Mouse (Mus musculus) cerebellum, adult 9-11 months (tissue): ENCODE results near the gene 1700029I15Rik.

Source experiments
- DNase-seq: peaks from one replicate; pipeline ENCODE4 v3.0.0; 2022

1700029I15Rik gene

DNA sequence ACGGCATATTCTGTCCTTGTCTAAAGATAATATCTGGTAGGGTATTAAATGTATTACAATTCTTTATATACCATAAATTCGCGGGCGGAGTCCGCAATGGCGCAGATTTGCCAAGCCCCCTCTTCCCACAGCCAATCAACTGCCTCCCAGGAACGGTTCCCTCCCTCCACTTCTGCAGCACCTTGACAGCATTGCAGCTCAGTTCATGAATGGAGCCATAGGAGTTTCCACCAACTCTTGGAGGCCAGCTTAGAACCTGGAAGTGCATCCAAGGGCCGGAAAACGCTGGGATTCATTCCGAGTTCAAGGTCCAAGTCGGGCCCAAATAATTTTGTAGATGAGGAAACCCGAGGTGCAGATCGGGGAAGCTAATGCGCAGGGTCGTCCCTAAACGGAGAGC is 7.8 kb upstream of the 1700029I15Rik start, which contains the start of the genes Pex16 and Large2:
Gene Pex16 (plus strand): TSS at position 163 of the 400 bp plus-strand sequence.
Gene Large2 (minus strand): TSS at position 356 of the 400 bp plus-strand sequence.
- DNase-seq, result peak; percentile 75

DNA sequence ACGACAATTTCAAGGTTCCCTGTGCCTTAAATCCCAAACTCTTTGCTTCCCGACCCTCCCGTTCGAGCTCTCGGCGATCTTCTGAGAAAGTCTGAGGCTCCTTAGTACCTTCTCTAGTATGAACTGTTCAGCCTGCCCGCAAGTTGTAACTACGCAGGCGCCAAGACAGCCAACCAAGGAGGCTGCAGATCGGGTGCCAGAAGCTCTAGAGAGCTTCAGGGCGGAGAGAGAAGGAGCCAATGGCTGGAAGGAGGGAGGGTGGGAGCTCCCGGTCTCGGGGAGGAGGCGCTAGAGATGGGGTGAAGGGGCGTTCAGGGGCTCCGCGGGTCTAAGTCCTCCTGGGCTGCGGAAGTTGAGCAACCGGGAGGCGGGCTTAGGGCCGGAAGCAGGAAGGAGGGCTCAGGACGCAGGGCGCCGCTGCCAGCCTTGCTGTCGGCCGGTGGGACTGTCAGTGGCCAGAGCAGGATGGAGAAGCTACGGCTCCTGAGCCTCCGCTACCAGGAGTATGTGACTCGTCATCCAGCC is 7.2 kb upstream of the 1700029I15Rik start:
- peak; percentile 98 for DNase-seq

DNA sequence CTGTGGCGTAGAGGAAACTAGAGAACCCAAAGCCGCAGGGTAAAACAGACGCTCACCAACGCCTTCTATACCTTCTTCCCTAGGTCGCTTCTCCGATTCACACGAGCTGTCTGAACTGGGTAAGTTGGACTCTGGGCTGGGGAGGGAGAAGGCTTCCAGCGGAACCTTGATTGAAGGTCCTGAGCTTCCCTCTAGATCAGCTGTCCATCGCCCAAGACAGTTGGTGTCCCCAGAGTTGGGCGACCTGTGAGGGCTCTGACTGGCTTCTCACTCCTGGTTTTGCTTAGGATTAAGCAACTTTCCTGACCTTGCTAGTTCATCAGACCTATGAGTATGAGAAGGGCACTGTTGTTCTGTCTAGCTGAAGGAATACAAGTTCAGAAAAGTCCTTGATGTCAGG is 6.5 kb upstream of the 1700029I15Rik start:
- DNase-seq, result no peak

DNA sequence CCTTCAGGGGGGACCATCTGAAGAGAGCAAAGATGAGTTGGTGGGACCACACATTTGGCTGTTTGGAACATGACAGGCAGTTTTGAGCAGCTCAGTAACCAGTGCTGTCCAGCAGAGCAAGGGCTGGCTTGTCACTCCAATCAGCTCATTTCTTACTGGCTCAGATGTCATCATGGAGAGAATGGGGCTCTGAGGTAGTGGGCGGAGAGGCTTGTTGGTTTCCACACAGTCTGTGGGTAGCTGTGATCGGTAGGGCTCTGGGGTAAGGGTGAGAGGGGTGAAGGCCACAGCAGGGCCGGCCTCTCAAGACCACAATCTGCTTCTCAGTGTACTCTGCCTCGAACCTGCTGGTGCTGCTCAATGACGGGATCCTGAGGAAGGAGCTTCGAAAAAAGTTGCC is 6.0 kb upstream of the 1700029I15Rik start:
- DNase-seq, result peak; percentile 52

DNA sequence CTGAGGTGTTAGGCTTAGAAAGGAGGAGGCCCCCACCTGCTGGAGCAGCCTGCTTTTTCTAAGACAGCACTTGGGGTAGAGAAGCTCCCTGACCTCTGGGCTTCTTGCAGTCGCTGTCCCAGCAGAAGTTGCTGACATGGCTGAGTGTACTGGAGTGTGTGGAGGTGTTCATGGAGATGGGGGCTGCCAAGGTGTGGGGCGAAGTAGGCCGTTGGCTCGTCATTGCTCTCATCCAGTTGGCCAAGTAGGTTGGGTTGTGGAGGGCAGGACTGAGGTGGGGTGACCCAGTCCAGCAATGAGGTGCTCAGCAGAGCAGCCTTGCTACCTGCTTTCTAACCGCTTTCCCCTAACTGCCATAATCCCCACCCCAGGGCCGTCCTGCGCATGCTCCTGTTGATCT is 5.0 kb upstream of the 1700029I15Rik start:
- DNase-seq, result peak; percentile 51

DNA sequence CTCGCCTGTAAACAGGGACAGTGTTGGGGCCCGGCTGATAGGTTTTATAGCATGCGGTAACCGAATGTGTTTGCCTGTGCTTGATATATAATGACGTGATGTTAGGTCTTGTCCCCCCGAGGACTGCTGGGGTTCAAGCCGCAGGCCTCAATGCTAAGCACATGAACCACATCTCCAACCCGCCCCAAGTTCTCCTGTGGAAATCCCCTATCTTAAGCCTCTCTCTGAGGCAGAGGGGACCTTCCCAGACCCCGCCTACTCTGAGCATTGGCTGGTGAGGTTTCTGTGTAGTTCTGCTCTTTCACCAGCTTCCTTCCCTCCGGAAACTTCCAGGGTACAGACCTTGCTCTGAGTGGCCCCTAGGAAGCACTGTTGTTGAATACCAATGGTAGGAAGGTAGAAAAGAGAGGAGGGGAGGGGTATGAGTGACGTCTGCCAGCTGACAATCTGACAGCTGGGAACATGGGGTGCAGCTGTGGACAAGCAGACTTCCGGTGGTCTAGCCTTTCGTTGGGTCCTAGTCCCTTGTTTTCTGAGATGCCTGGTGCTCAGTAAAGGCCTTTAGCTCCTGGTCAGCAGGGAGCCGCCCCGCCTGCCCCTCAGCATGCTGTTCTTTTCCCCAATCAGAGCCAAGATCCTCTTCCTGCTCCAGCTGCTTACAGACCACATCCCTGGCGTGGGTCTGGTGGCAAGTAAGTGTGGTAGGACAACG is 2.4 kb upstream of the 1700029I15Rik start:
- DNase-seq, result peak; percentile 49

DNA sequence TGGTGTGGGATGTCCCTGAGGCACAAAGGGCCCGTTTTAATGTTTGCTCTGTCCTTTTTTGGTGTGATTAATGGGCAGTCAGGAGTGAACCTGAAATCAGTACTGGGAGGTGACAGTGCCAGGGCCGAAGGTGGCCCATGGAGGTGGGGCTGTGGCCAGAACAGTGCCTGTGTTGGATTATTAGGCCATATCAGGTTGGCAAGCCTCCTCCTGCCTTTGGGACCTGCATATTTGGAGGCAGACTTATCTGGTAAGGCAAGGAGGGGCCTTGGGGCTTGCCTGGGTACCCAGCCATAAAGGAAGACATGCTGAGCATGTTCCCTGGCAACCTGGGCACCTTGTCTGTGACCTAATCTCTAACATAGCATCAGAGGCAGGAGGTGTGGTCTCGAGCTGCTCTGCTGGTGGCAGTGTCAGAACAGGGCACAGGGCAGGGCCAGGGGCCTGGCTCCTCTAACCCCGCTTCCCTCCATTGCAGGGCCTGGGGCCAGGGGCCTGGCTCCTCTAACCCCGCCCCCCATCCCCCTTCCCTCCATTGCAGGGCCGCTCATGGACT is 1.8 kb upstream of the 1700029I15Rik start:
- DNase-seq, result peak; percentile 59

DNA sequence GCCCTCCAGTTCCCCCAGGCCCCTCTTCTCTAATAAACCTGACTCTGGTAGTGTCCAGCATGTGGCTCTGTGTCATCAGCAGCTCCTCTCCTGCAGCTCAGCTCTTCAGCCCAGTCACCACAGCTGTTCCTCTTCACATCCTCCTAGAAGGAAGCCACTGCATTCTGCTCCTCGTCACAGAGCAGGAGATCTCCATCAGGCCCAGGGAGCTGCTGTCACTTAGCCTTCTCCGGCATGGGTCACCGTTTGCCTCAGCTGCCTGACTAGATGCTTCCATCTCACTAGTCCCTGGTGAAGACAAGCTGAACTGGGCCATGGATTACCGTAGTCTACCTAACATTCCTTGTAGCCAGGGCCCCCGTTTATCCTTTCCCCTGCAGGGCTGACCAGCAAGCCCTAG is 1.2 kb upstream of the 1700029I15Rik start:
- DNase-seq, result peak; percentile 36

DNA sequence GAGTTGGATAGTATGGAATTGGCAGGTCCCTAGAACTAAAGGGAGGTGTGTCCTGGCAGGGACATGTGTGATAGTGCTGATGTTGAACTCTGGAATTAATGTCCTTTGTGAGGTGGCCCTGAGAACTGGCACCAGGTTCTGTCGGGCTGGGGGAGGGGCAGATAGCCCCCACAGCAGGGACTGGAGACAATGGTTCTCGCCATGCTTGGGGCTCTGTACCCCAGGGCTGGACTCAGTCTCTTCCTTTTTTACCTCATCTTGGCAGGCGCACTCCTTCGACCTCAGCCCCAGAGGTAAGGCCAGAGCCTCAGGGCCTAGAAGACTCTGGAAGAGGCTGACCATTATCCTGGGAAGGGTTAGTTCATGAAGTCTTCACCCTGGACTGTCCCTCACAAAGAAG is 421 bp downstream of the 1700029I15Rik start:
- peak; percentile 63 for DNase-seq

DNA sequence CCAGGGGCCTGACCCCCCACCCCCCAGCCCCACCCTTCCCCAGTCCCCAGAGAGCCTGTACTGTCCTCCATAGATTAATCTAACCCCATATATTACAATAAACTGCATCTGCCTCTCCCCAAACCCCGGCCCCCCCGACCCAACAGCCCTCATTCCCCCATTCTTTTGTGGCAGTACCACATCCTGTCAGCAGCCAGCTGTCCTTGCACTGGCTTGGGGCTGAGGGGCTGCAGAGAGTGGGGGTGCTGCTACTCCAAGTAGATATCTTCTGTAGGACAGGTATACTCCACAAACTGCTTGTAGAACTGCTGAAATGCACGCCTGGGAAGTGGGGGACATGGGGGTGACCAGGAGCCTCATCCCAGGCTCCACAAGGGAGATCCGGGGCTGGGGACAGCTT is 1.8 kb downstream of the 1700029I15Rik start:
- DNase-seq, result peak; percentile 30

DNA sequence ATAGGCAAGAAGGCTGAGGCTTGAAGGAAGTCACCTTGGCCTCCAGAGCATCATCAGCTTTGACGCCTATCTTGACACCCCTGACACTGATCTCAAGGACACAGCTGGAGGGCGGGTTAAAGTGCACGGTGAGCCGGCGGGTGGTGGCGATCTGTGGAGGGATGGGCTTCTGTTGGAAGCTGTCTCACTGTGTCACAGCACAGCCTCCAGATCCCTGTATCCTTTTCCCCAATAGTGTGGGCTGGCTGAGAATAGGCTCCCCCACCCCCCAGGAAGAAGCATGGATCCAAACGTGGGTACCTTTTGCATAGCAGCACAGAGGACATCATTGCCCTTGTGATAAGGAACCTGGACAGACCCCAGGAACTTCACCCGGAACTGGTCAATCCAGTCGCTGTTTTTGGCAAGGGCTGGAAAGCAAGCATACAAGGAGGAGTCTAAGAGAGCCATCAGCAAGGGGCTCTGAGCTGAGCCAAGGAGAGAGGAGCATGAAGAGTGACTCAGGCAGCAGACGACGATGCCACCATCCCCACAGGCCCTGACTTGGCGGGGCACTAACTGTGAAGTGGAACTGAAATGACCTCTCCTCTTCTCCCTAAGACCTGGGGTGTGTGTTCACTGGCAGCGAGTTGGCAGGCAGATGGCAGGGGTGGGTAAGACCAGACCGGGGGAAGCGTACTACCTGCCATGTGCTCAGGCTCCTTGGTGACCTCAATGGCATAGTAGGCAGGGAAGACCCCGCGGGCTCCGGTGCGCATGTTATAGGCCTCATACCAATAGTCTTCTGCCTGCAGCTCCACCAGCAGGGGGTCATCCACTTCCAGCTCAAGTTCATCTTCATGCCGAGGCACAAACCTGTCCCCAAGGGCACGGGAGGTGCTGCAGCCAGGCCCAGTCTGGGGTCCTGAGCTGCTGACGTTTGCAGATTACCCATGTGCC is 3.0 kb downstream of the 1700029I15Rik start:
- peak; percentile 68 for DNase-seq

DNA sequence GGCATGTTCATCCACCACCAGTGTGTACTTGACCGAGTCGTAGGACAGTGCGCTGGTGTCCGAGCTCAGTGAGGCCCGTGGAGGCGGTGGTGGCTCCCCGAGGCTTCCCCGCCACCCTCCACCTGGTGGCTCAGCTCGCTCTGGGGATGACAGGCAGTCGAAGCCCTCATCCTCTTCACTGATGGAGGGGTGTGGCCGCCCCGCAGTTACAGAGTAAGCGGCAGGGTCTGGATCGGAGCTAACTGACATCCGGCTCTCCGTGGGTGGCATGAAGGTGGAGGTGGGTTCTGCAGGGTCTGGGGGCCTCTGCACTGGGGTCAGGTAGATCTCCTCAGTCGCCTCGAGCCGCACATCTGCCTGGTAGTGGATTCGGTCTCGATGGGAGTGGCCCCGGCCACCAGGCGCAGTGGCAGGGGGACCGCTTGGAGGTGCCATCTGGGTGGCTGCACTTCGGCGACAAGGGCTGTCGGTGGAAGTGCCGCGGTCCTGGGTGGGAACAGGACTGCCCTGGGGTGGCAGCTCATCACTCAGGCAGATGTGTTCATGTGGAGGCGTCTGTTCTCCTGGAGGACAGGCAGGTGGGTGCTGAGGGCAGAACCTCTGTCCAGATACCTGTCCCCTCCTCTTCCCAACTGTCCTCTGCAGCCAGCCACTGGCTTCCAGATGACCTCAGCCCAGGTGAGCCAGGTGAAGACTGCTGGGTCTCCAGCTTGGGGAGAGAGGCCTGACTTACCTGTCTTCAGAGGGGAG is 4.7 kb downstream of the 1700029I15Rik start:
- DNase-seq, result peak; percentile 55

DNA sequence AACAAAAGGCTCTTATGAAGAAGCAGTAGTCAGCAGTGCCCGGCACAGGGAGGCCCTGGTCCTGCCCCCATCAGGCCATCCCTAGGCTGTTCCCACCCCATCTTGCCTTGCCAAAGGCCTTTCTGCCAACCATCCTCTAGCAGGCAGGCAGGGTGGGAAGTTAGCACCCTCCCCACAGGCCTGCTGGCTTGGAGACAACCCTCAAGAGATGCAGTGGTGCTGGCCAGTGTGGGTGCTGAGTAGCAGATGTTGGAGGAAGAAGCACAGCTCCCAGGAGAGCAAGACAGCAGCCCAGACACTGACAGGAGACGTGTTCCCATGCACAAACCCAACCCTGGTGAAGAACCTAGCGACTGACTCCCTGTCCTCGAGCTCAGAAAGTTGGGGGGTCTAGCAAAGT is 5.3 kb downstream of the 1700029I15Rik start:
- peak; percentile 71 for DNase-seq

DNA sequence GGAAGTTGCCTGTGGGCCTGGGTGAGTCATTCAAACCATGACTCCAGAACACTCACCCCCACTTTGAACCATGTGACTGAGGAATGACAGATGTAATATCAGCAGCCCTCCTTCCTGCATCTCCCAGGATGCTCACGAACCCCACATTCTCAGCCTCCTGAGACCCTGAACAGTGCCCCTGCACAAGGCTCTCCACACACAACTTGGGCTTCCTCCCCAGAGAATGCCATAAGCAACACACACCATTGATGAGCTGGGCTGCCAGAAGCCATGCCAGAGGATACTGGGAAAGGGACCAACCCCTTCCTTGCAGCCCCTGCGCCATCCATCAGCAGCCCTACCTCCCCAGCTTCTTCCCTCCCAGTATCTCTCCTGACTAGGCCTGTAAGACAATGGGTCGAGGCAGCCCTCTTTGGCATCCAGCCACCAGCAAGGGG is 5.8 kb downstream of the 1700029I15Rik start:
- DNase-seq, result peak; percentile 69

DNA sequence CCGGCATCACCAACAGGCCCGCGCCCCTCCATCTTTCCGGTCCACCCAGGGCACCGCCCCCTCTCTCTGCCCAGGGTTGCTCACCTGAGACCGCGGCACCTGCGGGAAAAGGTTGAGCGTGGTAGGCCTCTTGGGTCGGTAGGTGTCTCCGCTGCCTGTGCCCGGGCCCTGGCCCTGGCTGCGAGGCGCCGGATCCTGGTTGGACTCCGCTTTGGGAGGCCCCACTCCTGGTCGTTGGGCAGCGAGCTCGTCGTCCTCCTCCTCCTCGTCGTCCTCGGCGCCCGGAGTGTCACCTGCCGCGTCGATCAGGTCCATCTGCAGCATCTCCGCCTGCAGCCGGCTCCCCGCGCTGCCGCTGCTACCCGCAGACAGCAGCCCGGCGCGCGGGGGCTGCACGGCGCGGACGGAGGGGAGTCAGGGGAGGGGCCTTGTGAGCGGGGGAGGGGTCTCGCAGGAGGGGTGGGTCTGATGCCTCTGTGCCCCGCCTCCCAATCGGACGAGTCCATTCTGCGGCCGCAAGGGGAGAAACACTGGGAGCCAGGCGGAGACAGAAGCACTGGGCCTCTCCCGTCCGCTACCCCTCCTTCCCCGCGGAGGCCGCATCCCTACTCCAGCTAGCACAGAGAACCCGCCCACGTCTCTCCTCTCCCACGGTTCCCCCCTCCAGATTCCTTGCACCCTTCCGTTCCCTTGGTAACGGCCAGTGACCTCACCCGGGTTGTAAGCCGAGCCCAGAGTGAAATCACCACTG is 6.7 kb downstream of the 1700029I15Rik start:
- DNase-seq, result peak; percentile 94

DNA sequence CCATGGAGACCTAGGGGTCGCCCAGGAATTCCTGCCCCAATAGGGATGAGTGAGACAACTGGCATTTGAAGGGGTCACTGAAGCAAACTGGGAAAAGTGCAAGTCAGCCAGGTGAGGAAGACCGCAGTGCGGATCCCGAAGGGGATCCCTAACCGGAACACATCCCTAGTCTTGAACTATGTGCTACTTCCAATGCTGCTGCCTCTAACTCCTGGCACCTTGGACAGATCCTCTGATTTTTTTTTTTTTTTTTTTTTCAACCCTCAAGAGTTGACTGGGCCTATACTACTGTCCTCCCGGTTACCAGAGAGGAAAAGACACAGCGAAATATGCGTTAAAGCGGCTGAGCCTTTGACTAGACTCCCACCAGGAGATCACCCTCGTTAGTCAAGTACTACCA is 7.3 kb downstream of the 1700029I15Rik start:
- no peak for DNase-seq

DNA sequence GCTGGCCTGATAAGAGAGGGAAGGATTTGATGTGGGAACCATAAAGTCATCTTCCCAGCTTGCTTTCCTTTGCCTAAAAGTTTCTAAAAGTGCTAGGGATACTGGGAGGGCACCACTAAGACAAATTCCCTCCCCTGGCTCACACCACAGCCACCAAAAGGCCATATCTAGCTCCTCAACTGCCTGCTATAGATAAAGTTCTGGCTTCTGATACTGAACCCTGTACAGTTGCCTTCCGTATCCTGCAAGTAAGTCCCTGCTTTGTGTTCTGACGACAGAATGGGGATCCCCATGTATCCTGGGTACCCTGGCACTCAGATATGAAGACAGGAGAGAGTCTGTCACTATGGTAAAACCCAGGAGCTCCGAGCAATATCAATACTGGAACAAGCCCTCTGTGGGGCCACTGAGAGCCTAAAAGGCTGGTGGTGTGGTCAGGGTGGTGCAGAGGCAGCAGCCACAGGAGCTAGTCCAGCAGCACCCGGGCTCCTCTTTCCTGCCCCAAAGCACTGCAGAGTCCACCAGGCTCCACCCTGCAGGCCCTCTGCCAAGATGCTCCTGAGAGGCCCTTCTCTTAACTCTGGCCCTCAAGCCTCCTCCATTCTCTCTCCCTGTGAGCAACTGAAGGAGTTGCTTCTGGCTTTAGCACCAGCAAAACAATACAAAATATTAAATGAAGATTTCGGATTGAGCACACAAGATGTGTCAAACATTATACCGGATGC is 8.0 kb downstream of the 1700029I15Rik start:
- DNase-seq, result peak; percentile 73

DNA sequence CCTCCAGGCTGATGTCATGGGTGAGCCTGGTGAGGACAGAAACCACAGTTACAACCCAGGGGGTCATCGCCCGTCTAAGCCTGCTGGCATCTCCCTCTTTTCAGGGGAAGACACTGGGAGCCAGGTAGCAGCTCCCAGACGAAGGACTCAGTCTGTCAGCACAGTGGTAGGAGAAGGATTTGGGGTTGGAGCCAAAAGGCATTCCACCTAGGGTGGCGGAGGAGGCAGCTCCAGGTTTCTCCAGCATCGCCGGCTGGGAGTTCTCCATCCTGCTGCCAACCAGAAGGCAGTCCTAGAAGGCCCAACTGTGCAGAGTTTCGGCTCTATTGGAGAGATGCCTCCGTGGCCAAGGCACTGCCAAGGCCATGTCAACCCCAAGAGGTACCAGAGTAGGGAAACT is 8.8 kb downstream of the 1700029I15Rik start:
- peak; percentile 85 for DNase-seq

DNA sequence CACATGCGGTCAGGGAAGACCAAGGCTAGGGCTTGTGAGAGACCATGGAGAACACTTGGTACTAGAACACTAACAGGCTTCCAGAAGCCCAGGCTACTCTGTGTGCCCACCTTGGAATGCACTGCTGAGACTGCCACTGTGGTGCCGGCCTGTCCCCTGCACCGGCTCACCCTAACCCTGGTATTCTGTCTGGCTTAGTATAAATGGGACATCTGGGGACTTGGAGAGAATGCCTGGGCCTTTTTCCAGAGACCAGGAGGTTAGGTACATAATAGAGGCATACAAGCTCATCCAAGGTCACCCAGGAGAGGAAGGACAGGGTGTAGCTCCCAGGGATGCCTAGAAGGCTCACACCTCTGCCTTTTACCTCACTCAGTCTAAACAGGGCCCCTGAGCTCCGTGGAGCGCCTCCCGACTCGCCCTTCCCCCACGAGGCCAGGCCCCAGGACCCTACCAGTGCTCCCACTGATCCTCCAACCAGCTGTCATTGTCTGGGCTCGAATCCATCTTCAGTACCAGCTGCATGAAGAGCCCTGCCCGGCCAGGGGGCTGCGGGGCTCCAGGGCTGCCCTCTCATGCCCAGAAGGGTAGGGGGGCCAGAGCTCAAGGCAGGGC is 9.5 kb downstream of the 1700029I15Rik start:
- peak; percentile 69 for DNase-seq
